Mouse (Mus musculus) erythroblast, embryonic 14.5 days (primary cell): ENCODE measurements around the gene Ybey. TPM values are rescaled to one million over a fixed set of nuclear protein-coding genes. Genes with fewer than 3 reads are reported as not detected.
A peak's percentile ranks its signal among the peaks of the same experiment; 100 is the strongest.

Experiments
- H3K27me3 ChIP-seq: 2 replicates; pipeline ENCODE4 v1.6.1; 2012; ENCODE audit warnings: inconsistent platforms; ENCODE audit not compliant: control insufficient read depth
- H3K36me3 ChIP-seq: 2 replicates; pipeline ENCODE4 v1.6.1; 2012; ENCODE audit warnings: mild to moderate bottlenecking, inconsistent platforms; ENCODE audit not compliant: control insufficient read depth
- H3K4me1 ChIP-seq: 2 replicates; pipeline ENCODE4 v1.6.1; 2012; ENCODE audit warnings: inconsistent platforms; ENCODE audit not compliant: control insufficient read depth
- H3K4me3 ChIP-seq: replicated peaks from 2 replicates; pipeline ENCODE3; 2012; ENCODE audit warnings: moderate library complexity, mild to moderate bottlenecking, inconsistent platforms
- H3K9me3 ChIP-seq: 2 replicates; pipeline ENCODE4 v1.6.1; 2012; ENCODE audit warnings: low read length, inconsistent platforms, mixed read lengths; ENCODE audit not compliant: control insufficient read depth
- GATA1 ChIP-seq: IDR thresholded peaks from 2 replicates; pipeline ENCODE4 v1.6.1; 2012; ENCODE audit warnings: low read length, inconsistent platforms, mixed read lengths
- TAL1 ChIP-seq: IDR thresholded peaks from 3 replicates; pipeline ENCODE4 v1.6.1; 2012; ENCODE audit warnings: low read length, inconsistent platforms, mixed read lengths
- polyA plus RNA-seq: library from polyadenylated mRNA; stranded (reverse); fragments of >175 nt; gene quantifications from 2 replicates; pipeline ENCODE4 v1.2.3, GENCODE M21; 2012

Gene Ybey
- polyA plus RNA-seq, 1 experiment, result 0.11 TPM

DNA sequence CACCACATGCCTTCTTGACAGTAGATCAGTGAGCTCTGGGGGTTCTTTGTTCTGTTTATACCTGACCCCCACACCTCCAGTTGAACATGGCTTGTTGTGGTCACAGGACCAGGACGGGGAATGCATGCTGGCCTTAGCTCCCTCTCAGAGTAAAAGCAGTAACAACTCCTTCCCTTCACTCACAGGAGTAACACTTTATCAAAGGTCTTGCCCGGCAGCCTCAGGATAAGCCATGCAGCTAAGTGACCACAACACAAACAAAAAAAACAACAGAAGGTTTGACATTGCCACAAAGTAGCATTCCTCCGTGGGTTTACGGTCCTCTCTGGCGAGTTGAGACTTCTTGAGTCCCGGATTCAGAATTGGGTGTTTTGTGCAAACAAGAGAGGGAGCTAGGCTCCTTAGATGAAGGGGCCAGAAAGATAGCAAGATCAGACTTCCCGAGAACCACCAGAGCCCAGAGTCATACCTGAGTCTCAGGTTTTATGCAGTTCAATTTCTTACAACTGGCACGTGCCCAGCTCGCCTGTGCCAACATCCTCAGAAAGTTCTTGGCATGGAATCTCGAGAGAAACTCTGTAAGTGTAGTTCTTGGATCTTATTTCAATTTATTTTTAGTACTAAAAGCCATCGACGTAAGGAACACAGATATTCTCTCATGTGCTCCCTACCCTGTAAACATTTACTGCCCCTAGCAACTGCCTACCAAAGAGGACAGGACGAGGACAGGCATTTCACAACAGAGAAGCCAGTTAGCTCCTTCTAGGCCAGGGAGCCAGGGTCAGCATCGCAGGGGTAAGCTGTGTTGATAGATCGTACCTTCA, 21.3 kb downstream of the Ybey start:
- peaks cover 38% of the 10 kb centered on the region for H3K4me1 ChIP-seq
- no peaks in the 10 kb centered on the region for H3K27me3 ChIP-seq
- H3K36me3 ChIP-seq, result no peaks in the 10 kb centered on the region
- TF ChIP-seq GATA1, result no peak
- TF ChIP-seq TAL1, result no peak
- no peak overlapping the region for H3K4me3 ChIP-seq
- H3K9me3 ChIP-seq, result no peaks in the 10 kb centered on the region

GRCm38 (mm10) chr10:76445996-76446681, 22.8 kb downstream of the Ybey start:
- no peak overlapping the region for H3K4me3 ChIP-seq
- no peak for TF ChIP-seq TAL1
- no peak for TF ChIP-seq GATA1
- no peaks in the 10 kb centered on the region for H3K27me3 ChIP-seq
- H3K4me1 ChIP-seq, result peaks cover 44% of the 10 kb centered on the region
- peaks cover 5% of the 10 kb centered on the region for H3K36me3 ChIP-seq
- no peaks in the 10 kb centered on the region for H3K9me3 ChIP-seq

- H3K4me3 ChIP-seq, result peak within 1 kb of the TSS; percentile 89
- H3K36me3 ChIP-seq, result peaks cover 42% of the 10 kb centered on the region
- peaks cover 55% of the 10 kb centered on the region for H3K4me1 ChIP-seq
- no peaks in the 10 kb centered on the region for H3K9me3 ChIP-seq
- no peaks in the 10 kb centered on the region for H3K27me3 ChIP-seq
- TF ChIP-seq TAL1 (no peak), GATA1 (no peak)
Observed at GRCm38 (mm10) chr10:76442178-76443088, 26.5 kb downstream of the Ybey start, which contains the start of gene Pcnt. Gene Pcnt, minus strand, starts transcription at chr10:76442786.

DNA sequence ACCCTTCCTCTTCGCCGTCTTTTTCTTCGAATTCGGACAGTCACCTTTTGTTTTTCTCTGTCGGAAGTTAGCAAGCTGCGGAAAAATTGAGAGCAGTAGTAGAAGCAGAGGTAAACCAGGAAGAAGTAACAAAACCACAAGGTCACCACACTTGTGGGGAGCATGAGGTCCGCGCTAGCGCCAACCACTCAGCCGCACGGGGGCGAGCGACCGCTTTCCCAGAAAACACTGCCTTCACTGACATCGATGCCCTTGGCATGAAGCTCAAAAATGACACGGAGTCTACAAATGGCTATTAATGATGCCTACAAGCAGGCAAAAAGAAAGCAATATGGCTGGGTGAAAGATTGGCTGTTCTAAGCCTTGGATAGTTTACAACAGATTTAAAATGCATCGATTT, 28.6 kb downstream of the Ybey start, which contains the start of gene AC141477.1:
AC141477.1 (minus strand) TSS at position 164 of the 400 bp plus-strand sequence.
- no peaks in the 10 kb centered on the region for H3K9me3 ChIP-seq
- TF ChIP-seq TAL1 (no peak), GATA1 (no peak)
- H3K4me3 ChIP-seq, result peak within 1 kb of the TSS; percentile 89
- H3K4me1 ChIP-seq, result peaks cover 35% of the 10 kb centered on the region
- no peaks in the 10 kb centered on the region for H3K27me3 ChIP-seq
- H3K36me3 ChIP-seq, result peaks cover 64% of the 10 kb centered on the region

DNA sequence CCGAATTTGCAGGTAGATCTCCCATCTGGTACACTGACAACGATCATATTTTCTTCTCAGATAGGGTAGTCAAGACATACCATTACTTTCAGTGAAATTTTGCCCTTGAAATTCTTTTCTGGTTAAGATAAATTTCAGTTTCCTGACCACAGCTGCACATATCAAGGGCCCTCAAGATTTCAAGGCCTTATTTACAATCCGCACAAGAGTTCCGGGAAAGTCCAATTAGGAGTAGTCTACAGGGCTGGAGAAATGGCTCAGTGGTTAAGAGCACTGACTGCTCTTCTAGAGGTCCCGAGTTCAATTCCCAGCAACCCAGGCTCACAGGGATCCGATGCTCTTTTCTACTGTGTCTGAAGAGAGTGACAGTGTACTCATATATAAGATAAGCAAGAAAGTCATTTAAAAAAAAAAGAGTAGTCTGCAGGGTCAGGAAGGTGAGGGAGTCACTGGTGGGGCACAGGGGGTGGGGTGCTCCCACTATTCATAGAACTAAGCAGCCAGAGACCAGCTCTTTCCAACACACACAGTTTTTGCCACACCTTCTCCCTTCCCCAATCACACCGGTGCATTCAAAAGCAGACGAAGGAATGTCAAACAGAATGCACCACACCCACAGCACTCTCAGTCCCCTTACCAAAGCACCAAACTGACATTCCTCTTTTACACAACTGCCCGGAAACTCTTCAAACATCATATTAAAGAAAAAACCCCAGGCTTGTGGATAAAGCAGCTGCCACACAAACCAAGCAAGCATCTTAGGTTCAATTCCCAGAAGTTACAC, 29.6 kb downstream of the Ybey start:
- H3K36me3 ChIP-seq, result peaks cover 74% of the 10 kb centered on the region
- H3K4me1 ChIP-seq, result peaks cover 32% of the 10 kb centered on the region
- no peak overlapping the region for H3K4me3 ChIP-seq
- H3K27me3 ChIP-seq, result no peaks in the 10 kb centered on the region
- no peak for TF ChIP-seq TAL1
- no peak for TF ChIP-seq GATA1
- H3K9me3 ChIP-seq, result no peaks in the 10 kb centered on the region

- H3K27me3 ChIP-seq, result no peaks in the 10 kb centered on the region
- H3K4me1 ChIP-seq, result no peaks in the 10 kb centered on the region; the same call in 1 of the 2 replicates
- no peak for TF ChIP-seq GATA1
- TF ChIP-seq TAL1, result no peak
Observed at GRCm38 (mm10) chr10:76433925-76434324, 35.0 kb downstream of the Ybey start.

DNA sequence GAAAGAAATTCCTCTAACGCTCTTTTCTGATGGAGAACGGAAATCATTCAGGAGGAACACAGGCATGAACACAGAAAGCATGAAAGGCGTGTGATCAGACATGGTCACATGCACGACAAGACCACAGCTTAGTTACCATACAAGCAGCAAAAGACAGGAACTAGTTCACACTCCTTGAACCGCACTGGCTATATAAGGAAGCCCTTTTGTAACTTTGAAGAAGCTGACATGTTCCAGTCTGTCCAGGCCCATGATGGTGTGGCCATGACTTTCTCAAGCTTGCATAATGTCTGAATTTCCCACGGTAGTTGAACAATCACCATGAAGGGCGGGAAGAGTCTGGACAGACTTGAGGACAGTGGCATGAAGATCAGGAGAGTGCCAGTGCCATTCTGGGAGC, 43.2 kb downstream of the Ybey start:
- no peaks in the 10 kb centered on the region for H3K4me1 ChIP-seq
- no peaks in the 10 kb centered on the region for H3K9me3 ChIP-seq
- H3K36me3 ChIP-seq, result peaks cover 96% of the 10 kb centered on the region
- no peak overlapping the region for H3K4me3 ChIP-seq
- TF ChIP-seq TAL1 (no peak), GATA1 (no peak)
- H3K27me3 ChIP-seq, result no peaks in the 10 kb centered on the region

More at GRCm38 (mm10) chr10:76433925-76434324, 35.0 kb downstream of the Ybey start:
- H3K4me3 ChIP-seq, result no peak overlapping the region
- H3K36me3 ChIP-seq, result peaks cover 100% of the 10 kb centered on the region
- no peaks in the 10 kb centered on the region for H3K9me3 ChIP-seq

- peaks cover 6% of the 10 kb centered on the region for H3K4me1 ChIP-seq
- no peaks in the 10 kb centered on the region for H3K9me3 ChIP-seq
- H3K27me3 ChIP-seq, result no peaks in the 10 kb centered on the region
- TF ChIP-seq GATA1 (no peak), TAL1 (no peak)
- no peak overlapping the region for H3K4me3 ChIP-seq
- H3K36me3 ChIP-seq, result peaks cover 100% of the 10 kb centered on the region
Observed at GRCm38 (mm10) chr10:76416811-76417210, 52.1 kb downstream of the Ybey start.

Other genes with a start within 250 kb of the Ybey start
- 0.13 and 0.15 TPM in 2 replicates for gene Prmt2, start 231.2 kb downstream of the Ybey start, polyA plus RNA-seq
- not detected in 2 replicates for gene S100b, start 215.3 kb downstream of the Ybey start, polyA plus RNA-seq
- gene Dip2a, start 123.8 kb downstream of the Ybey start, polyA plus RNA-seq, result 0.02 and 0.03 TPM in 2 replicates
- gene AC141477.1, start 28.7 kb downstream of the Ybey start, polyA plus RNA-seq, result not detected in 2 replicates
- 8.5 and 11.9 TPM in 2 replicates for gene Pcnt, start 26.3 kb downstream of the Ybey start, polyA plus RNA-seq
- not detected in 2 replicates for gene 2610028H24Rik, start 20.0 kb downstream of the Ybey start, polyA plus RNA-seq
- gene Mcm3ap, start 187 bp downstream of the Ybey start, polyA plus RNA-seq, result 2.7 and 3.0 TPM in 2 replicates
- gene Lss, start 62.5 kb upstream of the Ybey start, polyA plus RNA-seq, result 0.16 and 0.21 TPM in 2 replicates
- not detected in 2 replicates for gene Spatc1l, start 93.2 kb upstream of the Ybey start, polyA plus RNA-seq
- gene Ftcd, start 106.5 kb upstream of the Ybey start, polyA plus RNA-seq, result not detected in 2 replicates
- not detected in 2 replicates for gene Col6a2, start 154.5 kb upstream of the Ybey start, polyA plus RNA-seq